Mouse (Mus musculus) G1E (cell line): Measurements from ENCODE around the gene Papolb. TPM values are rescaled to one million over a fixed set of nuclear protein-coding genes. Genes with fewer than 3 reads are reported as not detected.

Experiments used
- ATAC-seq: 2 replicates; pipeline ENCODE4 v1.8.0; 2016; ENCODE audit warnings: mild to moderate bottlenecking; ENCODE audit not compliant: insufficient number of reproducible peaks, poor library complexity, low FRiP score, severe bottlenecking; ENCODE audit errors: extremely low read depth
- DNase-seq: peaks from one replicate; pipeline ENCODE4 v3.0.0; 2012; ENCODE audit warnings: low spot score
- H3K27me3 ChIP-seq: 2 replicates; pipeline ENCODE4 v1.6.1; 2012; ENCODE audit warnings: mild to moderate bottlenecking, low read length, inconsistent platforms; ENCODE audit not compliant: insufficient read depth
- H3K36me3 ChIP-seq: replicated peaks from 2 replicates; pipeline ENCODE3; 2012; ENCODE audit warnings: mild to moderate bottlenecking, inconsistent platforms
- H3K4me1 ChIP-seq: 2 replicates; pipeline ENCODE4 v1.6.1; 2012; ENCODE audit warnings: low read depth, low read length, inconsistent platforms, mixed read lengths; ENCODE audit not compliant: insufficient read depth
- H3K4me3 ChIP-seq: 2 replicates; pipeline ENCODE4 v1.5.1; 2012; ENCODE audit warnings: low read depth, mild to moderate bottlenecking, inconsistent platforms, low read length, moderate library complexity, mixed read lengths
- H3K9me3 ChIP-seq: replicated peaks from 2 replicates; pipeline ENCODE4 v1.6.1; 2012; ENCODE audit warnings: inconsistent platforms
- CTCF ChIP-seq: IDR thresholded peaks from 2 replicates; pipeline ENCODE4 v1.5.1; 2012; ENCODE audit warnings: low read depth, low read length, inconsistent platforms, mixed read lengths
- GATA1 ChIP-seq: IDR thresholded peaks from 2 replicates; pipeline ENCODE4 v1.6.1; 2012; ENCODE audit warnings: borderline replicate concordance, low read length, inconsistent platforms, mixed read lengths
- GATA2 ChIP-seq: IDR thresholded peaks from 2 replicates; pipeline ENCODE4 v1.6.1; 2012; ENCODE audit warnings: low read depth, low read length, inconsistent platforms, borderline replicate concordance
- POLR2AphosphoS5 ChIP-seq: IDR thresholded peaks from 2 replicates; pipeline ENCODE4 v1.6.1; 2012; ENCODE audit warnings: low read depth, low read length, inconsistent platforms; ENCODE audit not compliant: insufficient replicate concordance
- TAL1 ChIP-seq: conservative IDR thresholded peaks from 2 replicates; pipeline ENCODE4 v1.6.1; 2012; ENCODE audit warnings: low read depth, low read length, inconsistent platforms, mixed read lengths
- polyA plus RNA-seq: library from polyadenylated mRNA; stranded (reverse); fragments of >175 nt; gene quantifications from 2 replicates; pipeline ENCODE4 v1.2.3, GENCODE M21; 2012
- total RNA-seq, 2 experiments: library from RNA; stranded (forward) in 1 of 2; stranded (reverse) in 1 of 2; fragments of 200-1000 nt in 1 of 2; fragments of >200 nt in 1 of 2; fragmentation: Nextera tagmentation in 1 of 2; gene quantifications; 2 replicates each; pipeline ENCODE4 v1.2.3; 2014 to 2017

Papolb gene
- total and polyA plus RNA-seq, 3 experiments: 0.11 TPM; not detected in 2

DNA sequence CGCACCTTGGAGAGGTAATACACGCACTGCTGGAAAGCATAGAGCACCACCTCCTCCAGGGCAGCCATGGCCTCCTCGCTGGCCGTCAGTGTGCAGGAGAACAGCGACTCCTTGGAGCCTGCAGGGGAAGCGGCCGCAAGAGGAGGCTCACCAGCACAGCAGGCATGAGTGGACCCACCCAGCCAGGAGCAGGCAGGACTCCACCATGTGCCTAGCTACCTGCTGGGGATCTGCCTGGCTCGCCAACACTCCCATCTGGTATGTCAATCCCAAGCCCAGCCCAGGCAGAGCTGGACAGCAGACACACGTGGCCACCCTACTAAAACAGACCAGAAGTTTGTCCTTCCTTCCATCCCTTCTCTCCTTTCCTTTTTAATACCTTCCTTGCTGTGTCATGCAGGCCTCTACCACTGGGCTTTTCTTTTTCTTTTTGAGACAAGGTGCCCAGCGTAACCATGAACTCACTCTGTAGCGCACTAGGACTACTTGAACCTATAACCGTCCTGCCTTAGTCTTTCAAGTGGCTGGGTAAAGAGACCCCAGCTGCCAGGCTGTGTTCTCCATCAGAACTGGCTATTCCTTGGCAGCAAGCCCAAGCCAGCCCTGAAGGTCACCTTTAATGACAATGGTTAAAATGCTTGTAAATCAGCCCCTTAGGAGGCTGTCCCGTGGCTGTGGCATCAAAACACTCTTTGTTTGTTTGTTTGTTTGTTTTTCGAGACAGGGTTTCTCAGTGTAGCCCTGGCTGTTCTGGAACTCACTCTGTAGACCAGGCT lies 34.4 kb downstream of the Papolb start:
- no peak for TF ChIP-seq CTCF
- Histone ChIP-seq H3K9me3 (no peaks in the 10 kb centered on the region), H3K4me1 (no peaks in the 10 kb centered on the region), H3K36me3 (no peaks in the 10 kb centered on the region), H3K4me3 (no peak overlapping the region; the same call in 1 of the 2 replicates), H3K27me3 (peaks cover 47% of the 10 kb centered on the region)
- DNase-seq: no peak
- no peak for ATAC-seq

DNA sequence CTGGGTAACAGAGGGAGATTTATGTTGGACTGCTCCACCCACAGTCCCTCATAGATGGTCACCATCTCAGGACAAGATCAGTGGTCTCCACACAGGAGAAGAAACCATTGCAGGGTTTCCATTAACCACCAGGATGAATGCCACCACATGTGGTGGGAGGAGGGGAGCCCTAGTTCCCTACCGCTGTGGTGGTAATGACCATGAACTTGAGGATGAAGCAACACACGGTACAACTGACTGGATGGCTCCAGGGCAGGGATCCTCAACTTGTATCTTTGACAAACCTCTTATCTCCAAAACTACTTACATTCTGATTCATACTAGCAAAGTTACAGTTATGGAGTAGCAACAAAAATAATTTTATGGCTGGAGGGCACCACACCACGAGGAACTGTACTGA lies 36.6 kb downstream of the Papolb start:
- no peaks in the 10 kb centered on the region for H3K36me3 ChIP-seq
- ATAC-seq (no peak), DNase-seq (no peak)
- H3K4me3 ChIP-seq: no peak overlapping the region
- H3K9me3 ChIP-seq: no peaks in the 10 kb centered on the region
- TF ChIP-seq POLR2AphosphoS5 (no peak), GATA2 (no peak)
- H3K4me1 ChIP-seq: no peaks in the 10 kb centered on the region
- H3K27me3 ChIP-seq: peaks cover 46% of the 10 kb centered on the region

DNA sequence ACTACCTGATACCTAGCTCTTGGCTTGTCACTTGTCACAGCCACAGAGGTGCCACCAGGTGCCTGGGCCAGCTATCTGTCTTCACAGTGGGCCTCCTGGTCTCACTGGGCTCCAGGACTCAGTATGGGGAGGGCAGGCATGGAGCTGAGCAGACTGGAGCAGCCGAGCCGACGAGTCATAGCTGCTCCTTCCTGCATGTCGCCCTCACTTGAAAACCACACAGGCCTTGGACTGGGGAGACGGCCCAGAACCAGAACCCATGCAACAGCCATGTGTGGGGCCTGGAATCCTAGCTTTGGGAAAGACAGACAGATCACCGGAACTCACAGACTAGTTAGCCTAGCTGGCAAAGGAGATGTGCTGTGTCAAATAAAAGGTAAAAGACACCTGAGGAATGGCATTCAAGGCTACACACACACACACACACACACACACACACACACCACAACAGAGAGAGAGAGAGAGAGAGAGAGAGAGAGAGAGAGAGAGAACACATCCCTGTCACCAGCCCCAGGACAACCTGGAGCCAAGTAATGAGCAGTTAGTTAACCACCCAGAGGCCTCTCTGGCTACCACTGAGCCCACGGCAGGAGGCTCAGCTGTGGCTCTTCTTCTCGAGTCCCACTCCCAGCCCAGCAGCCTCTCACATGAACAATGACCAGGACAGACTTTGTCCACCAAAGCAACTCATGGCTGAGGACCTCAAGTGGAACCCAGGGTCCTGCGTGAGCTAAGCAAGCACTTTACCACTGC lies 39.7 kb downstream of the Papolb start:
- ATAC-seq: no peak
- TF ChIP-seq TAL1: no peak
- TF ChIP-seq POLR2AphosphoS5: no peak
- TF ChIP-seq GATA1: no peak
- TF ChIP-seq GATA2: no peak
- no peak for TF ChIP-seq CTCF
- Histone ChIP-seq H3K4me3 (no peak overlapping the region), H3K4me1 (no peaks in the 10 kb centered on the region), H3K36me3 (no peaks in the 10 kb centered on the region), H3K9me3 (no peaks in the 10 kb centered on the region), H3K27me3 (peaks cover 40% of the 10 kb centered on the region)
- no peak for DNase-seq

GRCm38 (mm10) chr5:142486654-142487053 lies 43.2 kb downstream of the Papolb start:
- TF ChIP-seq CTCF: no peak
- TF ChIP-seq GATA2: no peak
- no peak for TF ChIP-seq GATA1
- no peak for TF ChIP-seq POLR2AphosphoS5
- TF ChIP-seq TAL1: no peak
- DNase-seq (no peak), ATAC-seq (no peak)
- H3K9me3 ChIP-seq: no peaks in the 10 kb centered on the region
- no peaks in the 10 kb centered on the region for H3K36me3 ChIP-seq
- H3K4me3 ChIP-seq: no peak overlapping the region
- H3K27me3 ChIP-seq: peaks cover 23% of the 10 kb centered on the region
- no peaks in the 10 kb centered on the region for H3K4me1 ChIP-seq

DNA sequence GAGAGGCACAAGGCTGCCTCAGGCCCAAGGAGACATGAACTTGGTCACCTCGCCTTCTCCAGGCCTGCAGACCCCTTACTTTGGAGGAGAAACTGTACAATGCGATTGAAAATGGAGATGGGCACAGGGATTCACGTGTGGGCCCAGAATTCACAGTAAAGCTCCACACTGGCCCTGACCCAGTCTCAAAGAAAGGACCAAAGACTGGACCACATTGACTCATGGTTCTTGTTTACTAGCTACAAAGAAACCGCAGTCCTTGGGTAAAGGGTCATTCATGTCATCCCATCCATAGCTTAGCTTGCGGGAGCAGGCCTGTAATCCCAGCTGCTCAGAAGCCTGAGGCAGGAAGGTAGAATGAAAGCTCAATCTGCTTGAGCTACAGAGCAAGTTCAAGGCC lies 46.3 kb downstream of the Papolb start:
- Histone ChIP-seq H3K4me3 (no peak overlapping the region), H3K9me3 (no peaks in the 10 kb centered on the region), H3K27me3 (peaks cover 18% of the 10 kb centered on the region), H3K4me1 (no peaks in the 10 kb centered on the region), H3K36me3 (peaks cover 1% of the 10 kb centered on the region)
- TF ChIP-seq CTCF: no peak
- no peak for TF ChIP-seq GATA1
- no peak for TF ChIP-seq GATA2
- TF ChIP-seq TAL1: no peak
- no peak for TF ChIP-seq POLR2AphosphoS5
- ATAC-seq (no peak), DNase-seq (no peak)

DNA sequence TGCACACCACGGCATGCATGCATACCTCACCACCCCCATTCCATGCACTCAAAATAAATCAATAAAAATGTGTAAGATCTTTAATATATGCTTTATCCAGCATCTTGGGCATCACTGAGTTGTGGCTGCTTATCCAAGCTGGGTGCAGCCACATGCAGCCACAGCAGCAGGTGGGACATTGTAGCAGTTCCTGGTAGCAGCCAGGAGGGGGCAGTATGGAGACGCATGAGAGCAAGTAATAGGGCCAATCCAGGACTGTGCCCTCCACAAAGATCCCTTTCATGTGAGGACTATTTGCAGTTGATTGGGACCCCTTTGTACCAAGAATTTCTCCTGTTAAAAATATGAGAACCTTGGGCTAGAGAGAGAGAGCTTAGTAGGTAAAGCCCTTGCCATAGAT lies 47.4 kb downstream of the Papolb start:
- Histone ChIP-seq H3K9me3 (no peaks in the 10 kb centered on the region), H3K4me3 (no peak overlapping the region), H3K27me3 (peaks cover 11% of the 10 kb centered on the region), H3K36me3 (peaks cover 12% of the 10 kb centered on the region), H3K4me1 (no peaks in the 10 kb centered on the region; the same call in 1 of the 2 replicates)
- ATAC-seq (no peak; the same call in 1 of the 2 replicates), DNase-seq (peak; percentile 32)
- TF ChIP-seq POLR2AphosphoS5 (no peak), CTCF (peak; percentile 87), GATA1 (no peak), TAL1 (no peak), GATA2 (no peak)
